Mouse (Mus musculus): ENCODE measurements at regions not wholly inside any gene's neighbourhood (a gene's known extent, or its start where the extent isn't known, plus 50 kb on each side); places are given as distances from the start of the nearest gene placed in this dataset.

DNA sequence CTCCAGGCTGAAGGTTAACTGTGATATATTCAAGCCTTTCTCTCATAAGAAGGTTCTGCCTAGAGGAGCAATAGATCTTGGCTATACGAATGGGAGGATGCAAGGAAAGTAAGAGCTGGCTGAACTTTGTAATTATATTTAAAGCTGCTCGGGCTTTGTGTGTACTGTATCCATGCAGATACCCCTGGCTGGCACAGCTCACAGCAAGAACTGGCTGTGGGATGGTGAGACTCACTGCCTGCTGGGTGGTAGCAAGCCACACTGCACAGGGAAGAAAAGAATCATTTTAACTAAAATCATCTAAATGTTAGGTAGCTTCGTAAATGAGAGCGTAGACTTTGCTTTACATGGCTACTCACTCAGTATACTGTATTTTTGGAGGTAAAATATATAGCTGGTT lies 599.2 kb downstream of the Bcl11a start:
- DNase-seq (ENCODE audit: low spot score in 2 of 2): no peak

DNA sequence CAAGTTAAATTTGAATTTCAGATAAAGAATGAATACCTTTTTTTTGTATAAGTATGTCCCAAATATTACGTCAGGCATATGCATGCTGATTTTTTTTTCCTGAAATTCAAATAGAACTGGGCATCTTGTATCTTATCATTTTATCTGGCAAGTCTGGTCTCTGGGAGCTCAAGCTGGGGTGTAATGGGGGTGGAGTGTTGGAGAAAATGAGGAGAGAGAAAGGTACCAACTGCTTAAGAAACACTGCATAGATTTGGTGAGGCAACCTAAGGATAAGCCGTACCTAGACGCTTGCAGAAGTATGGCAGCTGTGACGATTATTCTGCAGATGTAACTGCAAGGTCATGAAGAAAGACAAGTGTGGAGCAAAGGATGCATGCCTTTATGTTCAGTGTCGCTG lies 601.7 kb downstream of the Bcl11a start:
- DNase-seq (ENCODE audit: low spot score in 2 of 2): no peak

DNA sequence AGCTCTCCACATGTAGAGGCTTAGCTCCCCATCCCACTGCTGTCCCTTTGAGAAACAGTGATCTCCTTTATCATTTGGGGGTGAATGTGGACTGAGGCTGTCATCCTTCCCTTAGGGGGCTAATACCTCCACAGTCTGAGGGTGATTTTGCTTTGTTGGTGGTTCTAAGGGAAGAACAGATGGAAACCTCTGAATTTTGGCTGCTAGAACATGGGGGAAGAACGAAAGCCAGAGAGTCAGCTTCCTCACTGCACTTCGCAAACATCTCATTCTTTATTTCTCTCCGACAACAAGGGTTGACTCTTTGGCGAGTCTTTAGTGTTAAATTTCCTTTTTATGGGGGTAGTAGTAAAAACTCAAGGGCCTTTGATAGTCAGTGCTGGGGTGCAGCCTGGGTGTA lies 604.6 kb downstream of the Bcl11a start:
- DNase-seq (ENCODE audit: low spot score in 2 of 2): no peak

DNA sequence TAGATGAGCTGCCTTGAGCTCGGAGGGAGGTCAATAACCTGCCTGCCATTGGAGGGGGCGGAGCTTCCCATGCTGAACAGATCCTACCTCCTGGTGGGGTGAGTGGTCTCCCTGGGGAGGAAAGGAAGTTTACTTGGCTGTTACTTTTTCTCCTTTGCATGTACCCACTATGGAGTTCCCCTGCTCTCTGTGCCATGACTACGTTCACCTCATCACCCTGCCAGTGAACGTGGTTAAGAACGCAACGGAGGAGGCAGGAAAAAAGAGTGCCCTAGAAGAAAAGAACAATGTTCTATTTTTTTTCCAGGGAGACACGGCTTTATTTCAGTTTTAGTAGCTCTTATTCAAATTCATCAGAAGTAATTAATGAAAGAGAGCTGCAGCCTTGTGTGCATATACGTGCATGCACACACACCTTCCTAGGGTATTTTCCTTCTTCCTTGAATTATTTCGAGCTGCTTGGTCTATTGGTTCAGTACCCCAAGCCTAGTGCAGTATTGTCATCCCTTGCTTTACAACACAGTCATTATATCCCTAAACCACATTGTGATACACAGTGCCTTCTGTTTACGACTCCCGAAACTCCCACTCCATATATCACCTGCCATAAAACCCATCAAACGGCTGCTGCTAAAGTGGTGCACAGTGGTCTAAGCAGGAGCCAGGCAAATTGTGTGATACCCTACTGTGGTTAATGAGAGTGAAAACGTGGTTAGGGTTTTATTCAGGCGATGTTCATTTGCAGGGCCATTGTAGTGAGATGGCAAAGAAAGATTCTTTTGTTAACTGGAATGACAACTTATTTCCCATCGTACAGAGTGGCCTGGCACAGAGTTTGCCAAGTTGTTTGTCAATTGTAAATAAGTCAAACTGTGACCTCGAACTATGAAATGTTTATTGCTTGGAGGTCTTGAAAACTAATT lies 608.0 kb downstream of the Bcl11a start:
- DNase-seq (ENCODE audit: low spot score in 2 of 2): no peak

DNA sequence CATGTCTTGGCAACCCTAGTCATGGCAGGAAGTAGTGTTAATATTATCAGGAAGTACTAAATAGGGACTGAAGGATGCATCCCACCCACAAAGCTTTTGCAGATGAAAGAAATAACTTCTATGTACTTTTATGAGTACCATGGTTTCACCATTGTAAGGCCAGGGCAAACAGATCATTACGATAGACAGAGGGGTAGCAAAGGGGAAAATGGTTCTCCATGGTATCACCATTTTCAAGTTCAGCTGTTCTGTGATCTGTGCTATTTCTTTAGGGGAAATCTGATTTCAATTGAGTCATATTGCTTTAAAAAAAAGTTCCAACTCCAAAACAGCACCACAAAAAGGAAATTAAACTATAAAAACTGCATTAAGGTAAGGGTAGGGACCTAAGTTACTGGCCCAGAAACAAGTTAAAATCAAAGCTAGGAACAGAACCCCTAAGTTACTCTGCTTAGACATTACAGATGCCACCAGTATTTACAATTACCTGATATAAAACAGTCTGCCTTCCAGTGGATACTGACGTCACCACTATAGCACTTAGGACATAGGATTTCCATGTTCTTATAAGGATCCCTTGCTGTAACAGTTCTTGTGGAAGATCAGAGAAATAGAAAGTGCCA lies 610.4 kb downstream of the Bcl11a start:
- DNase-seq (ENCODE audit: low spot score in 2 of 2): no peak

DNA sequence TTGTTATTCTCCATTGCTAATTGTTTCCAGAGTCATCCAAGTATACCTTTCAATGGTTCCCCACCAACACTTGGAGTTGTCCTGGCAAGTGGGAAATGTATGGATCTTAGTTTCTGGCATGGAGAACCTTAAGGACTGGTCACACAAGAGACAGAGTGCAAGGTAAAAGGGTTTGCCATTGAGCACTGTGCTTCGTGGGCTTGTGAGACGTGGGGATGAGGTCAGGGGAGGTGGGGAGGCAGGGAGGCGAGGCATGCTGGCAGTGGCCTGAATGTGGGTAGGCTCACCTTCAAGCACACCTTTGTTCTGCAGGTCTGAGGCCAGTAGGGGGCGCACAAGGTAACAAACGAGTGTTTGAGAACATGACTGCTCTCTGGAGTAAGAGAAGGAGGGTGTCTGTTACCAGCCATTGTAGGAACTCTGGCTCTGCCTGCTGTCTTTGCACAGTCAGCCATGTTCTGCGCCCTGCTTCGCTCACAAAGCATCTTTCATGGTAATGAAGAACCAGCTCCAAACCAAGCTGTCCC lies 612.0 kb downstream of the Bcl11a start:
- no peak for DNase-seq (ENCODE audit: low spot score in 2 of 2)

DNA sequence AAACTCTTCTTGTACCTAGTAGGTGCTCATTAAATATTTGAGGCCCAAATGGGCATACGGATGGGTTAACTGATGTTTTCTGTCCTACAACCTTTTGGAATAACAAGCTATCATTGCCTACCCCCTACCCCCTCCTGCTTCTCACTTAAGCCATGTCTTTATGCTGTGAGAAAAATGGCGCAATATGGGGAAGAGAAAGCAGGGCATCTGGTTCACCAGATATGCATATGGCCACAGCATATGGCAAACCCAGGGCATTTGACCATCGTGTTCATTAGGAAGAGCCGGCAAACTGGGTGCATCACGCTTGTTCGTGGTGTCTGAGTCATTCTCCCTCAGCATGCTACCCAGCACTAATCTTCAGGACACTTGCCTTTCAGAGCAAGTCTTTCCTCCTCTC lies 616.1 kb downstream of the Bcl11a start:
- no peak for DNase-seq (ENCODE audit: low spot score in 2 of 2)

DNA sequence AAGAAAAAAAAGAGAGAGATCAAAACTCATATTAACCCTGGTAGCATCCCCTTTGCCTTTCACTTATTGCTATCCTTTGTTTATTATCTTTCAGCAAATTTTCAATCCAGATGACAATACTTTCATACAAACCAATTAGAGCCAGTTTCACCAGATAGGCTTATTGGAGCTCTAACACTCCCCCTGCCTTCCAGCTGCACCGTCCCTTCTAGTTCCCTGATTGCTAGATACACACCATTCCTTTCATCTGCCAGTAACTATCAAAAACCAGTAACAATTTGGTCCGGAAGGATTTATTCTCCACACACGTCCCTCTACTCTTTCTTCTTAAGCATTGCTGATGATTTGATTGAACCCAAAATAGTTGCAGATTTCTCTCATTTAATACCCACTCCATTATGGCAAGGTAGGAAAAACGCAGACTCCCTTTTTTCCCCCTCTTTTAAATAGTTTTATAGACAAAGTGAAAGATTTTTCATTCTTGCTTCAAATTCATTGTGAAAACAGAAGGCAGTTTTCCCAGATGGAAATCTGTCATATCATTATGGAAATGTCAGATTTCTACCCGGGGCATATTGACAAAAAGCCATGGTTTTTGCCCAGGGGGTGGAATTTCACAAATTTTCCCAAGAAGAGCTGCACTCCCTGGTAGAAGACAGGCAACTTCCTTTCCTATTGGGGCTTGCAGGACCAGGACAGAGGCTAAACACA lies 617.3 kb downstream of the Bcl11a start:
- peak in 1 of 2 experiments; percentile 71 for DNase-seq (ENCODE audit: low spot score in 2 of 2)

DNA sequence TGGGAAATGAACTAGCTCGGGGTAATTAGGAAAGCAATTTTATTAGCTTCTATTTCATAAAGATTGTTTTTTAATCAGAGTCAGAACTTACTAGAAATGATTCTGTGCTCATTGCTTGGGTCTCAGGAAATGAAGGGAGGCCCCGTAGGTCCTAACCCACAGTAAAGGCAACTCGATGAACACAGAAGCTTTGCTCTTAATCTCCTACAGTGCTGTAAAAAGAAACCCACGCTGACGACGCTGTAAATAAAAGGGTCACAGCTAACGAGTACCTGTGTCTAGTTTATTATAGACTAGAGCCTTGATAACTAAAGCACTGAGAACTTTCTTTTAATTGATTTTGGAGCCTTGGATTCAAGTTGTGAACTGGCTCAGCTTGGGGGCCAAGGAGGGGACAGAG lies 618.7 kb downstream of the Bcl11a start:
- no peak for DNase-seq (ENCODE audit: low spot score in 2 of 2)

DNA sequence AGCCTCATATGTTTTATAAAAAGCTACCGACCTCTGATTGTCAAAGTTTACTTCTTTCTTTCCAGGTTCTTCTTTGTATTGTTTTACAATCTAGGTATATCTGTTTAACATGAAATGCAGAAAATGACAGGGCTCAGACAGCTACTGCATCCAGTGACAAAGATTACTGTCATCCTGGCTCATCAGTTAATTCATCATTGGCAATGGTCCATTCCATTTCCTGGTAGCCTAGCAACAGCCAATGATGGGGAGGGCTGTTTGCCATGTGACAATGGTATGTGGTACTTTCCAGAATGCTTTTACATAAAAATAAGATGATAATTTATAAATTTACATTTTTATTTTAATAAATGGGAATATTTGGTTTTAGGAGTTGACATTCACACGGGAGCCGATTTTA lies 630.9 kb downstream of the Bcl11a start:
- no peak for DNase-seq (ENCODE audit: low spot score in 2 of 2)

DNA sequence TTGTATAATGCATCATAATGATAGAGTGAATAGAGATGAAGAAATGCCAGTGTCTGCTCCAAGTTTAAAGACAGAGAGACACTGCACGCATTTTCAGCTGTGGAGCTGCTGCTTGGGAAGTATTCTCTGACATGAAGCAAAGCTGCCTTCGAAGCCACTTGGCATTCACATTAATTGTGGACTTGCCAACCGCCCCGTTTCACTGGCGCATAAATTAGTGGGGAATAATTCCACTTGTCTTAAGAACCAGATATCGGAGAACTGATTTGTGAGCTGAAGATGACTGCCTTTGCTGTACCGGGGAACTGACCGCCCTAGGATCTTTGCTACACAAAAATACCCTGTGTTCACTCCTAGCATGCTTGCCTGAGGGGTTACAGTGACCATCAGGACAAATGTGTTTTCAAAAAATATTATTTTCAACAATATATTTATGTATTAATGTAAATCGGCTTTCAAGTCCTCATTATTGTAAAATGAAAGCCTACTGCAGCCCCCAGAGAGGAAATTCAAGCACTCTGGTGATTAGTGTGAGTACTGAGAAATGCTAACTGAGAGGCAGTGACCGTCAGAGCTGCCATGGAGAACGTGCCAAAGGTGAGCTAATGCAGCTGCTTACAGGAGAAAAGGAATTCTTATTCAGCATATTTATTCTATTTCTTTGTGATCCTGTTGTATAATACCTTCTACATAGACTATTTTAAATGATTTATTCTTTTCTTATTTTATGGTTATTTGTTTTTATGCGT lies 638.9 kb downstream of the Bcl11a start:
- peak; percentile 43 to 57 for DNase-seq (ENCODE audit: low spot score in 2 of 2)

DNA sequence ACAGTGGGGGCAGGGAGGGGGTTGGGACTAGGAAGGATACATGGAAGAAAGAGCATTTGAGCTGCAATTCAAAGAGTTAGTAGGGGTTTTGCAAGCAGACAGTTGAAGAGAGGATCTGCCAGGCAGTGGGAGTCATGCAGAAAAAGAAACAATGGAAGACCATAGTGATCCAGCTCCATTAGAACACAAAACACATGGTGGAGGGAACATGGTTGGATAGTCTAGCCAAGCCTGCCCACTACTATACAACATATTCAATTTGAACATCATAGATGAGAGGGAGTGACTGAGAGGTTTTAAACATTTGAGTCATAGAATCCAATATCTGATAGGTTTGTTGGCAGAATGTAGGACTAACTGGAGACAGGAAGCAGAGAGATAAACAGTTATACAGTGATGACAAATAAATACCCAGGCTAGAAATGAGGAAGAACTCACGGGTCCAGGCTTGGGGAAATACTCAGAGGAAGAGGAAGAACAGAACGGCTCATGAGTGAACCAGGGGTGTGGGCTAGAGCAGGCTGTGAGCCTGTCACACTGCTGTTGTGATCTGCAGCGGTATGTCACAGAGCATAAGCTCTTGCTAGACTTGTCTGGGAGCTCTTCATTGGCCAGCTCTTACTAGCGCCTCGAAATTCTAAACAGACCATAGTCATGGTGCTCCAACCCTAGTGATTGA lies 646.5 kb downstream of the Bcl11a start:
- no peak for DNase-seq (ENCODE audit: low spot score in 2 of 2)

DNA sequence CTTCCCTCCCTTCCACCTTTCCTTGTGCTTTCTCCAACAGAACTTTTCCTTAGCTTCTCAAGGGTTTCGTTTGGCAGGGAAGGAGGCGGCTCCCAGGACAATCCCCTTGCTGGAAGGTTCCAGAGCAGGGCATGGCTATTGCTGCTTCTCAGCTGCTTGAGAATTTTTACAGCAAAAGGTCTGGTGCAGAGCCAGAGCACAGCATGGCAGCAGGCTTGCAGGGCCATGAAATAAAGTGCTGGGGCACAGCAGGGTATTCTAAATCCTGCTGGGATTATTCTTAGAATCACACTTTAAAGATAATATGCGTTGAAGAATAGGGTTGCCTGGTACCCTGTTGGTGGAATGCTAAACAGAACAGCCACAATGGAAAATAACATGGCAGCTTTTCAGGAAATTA lies 648.5 kb downstream of the Bcl11a start:
- no peak for DNase-seq (ENCODE audit: low spot score in 2 of 2)

DNA sequence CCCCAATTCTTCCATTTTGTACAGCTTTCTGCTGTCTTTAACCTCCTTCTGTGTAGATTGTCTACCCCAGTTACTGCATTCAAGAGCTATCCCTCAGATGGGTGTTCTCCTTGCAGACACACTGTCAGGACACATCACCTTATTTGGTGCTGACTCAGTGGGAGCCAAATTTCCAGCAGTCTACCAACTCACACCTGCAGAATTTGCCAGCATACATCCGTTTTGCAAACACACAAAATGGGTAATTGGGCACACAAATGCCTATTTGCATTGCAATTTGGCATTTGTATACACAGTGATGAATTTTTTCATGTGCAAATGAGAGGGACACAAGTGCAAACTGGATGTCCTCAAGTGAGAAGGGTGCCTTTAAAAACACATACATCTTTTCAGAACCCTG lies 649.5 kb downstream of the Bcl11a start:
- DNase-seq (ENCODE audit: low spot score in 2 of 2): no peak

DNA sequence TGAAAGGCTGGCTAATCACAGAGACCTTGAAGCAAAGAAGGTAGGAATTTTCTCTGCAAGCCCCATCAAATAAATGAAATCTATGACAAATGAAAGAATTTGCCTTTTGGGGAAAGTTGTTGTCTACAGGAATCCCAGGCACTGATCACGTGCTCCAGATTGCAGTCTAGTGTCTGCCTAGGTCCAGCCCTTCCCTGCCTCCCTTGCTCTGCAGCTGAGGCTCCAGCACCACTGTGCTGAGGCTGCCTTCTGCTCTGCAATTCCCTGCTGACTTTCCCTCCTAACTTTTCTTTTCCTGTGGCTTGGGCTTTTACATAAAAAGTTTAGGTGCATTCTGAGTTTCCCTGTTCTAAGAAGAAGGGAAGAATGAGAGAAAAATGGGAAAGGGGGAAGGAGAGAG lies 653.6 kb downstream of the Bcl11a start:
- DNase-seq (ENCODE audit: low spot score in 2 of 2): no peak

DNA sequence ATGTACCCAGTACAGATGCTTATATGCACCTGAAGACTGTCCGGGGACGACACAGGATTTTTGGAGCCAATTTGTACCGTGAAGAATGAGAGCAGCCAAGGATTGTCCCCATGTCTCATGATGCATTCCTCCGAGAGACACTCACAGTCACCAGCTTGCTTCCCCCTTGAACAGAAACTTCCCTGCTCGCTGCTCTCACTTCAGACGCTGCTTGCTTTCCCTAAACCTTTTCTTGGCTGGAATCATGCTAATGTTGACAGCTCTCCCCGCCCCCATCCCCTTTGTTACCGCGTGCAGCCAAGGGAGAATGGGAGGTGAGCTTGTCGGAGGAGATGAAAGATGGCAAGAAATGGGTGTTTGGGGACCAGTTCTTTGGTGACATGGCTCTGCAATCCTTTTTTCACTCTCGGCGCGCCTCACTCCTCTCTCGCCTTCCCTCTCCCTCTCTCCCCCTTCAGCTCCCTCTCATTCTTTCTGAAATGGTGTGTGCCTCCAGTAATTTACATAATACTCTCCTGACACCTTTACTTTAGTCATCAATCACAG lies 661.9 kb downstream of the Bcl11a start:
- DNase-seq (ENCODE audit: low spot score in 2 of 2): no peak

DNA sequence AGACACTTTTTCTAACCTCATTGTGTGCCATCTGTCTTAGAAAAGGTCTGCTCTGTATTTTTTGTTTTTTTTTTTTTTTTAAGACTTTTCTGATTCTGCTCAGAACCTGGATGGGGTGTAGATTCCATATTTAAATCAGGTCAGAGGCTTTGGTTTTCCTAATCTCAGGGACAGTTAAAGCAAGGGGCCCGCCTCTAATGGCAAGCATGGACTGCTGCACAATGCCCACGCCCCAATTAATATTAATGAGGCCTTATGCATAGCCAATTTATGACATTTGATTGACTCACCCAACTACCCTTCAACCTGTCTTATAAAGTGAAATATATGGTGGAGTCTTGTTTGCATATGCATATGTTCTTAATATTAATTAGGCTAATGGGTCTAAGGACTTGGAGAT lies 662.6 kb downstream of the Bcl11a start:
- DNase-seq (ENCODE audit: low spot score in 2 of 2): no peak

DNA sequence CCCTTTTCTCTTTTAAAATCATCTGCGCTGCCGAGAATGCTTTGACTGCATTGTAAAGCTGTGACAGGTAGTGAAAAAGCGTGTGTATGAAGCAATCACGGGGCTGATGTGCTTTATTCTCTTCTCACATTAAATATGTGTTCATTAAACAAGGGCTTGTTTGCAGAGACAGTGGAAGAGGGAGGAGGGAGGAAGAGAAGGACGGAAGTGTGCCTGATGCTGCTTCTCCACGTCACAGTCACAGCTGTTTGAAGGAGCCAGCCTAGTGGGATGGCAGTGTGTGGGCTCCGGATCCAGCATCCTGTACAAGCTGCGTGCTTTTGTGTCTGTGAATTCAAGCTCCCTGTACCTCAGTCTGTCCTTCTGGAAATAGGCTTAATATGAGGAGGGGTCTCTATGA lies 664.7 kb downstream of the Bcl11a start:
- peak; percentile 39 to 40 for DNase-seq (ENCODE audit: low spot score in 2 of 2)

DNA sequence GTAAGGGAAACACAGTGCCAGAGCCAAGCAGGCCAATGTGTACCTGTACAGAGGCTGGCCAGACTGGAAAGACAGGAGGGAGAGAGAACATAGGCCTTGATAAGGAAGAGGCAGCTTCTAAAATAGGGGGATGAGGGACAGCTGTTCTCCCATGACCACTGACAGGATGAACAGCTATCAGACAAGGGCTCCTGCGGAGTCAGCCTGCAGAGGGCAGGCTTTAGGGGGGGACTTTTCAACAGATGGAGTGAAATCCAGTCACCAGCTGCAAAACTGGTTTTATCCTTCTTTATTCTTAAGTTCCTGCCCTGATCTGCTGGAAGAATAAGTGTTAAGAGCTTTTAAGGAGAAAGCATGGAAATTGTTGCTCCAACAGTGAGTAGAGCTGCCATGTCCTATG lies 665.6 kb downstream of the Bcl11a start:
- no peak for DNase-seq (ENCODE audit: low spot score in 2 of 2)

DNA sequence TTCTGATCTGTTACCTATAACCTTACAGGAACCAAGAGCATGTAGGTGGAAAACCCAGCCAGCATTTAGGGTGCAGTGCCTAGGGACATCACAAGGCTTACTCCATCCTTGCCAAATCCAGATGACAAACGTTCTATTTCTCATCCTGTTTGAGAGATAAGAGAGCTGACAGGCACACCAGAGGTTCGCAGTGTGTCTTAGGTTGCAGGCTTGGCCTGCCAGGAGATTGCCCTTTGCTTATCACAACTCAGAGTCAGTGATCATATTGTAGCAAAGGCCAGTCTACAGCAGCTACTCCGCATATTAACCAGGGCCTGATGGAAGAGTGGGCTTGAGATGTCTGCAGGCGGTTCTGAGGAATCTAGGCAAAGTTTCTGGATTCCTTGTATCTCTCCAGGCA lies 668.0 kb downstream of the Bcl11a start:
- no peak for DNase-seq (ENCODE audit: low spot score in 2 of 2)

Measured in layer of hippocampus, postnatal 14 days (tissue).